Mouse (Mus musculus): ENCODE data around the gene Ltv1.

DNA sequence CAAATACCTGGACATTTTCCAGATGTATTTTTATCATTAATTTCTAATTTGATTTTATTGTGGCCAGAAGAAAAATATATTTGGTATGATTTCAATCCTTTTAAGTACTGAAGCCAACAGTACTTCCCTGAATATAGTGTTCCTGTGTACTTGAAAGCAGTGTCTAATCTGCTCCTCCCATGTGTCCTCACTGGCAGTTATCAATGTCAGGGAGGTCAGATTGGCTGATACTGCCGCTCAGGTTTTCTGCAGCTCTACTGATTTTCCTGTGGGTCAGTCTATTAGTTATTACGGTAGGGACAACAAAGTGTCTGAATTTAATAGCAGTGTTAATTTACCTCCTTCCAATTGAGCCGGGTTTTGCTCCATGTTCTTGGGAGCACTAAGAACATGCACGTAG, 30.9 kb downstream of the Ltv1 start:
- no peak for TF ChIP-seq CTCF (IDR thresholded peaks at IDR 0.05; ENCODE audit: low read depth, low read length)
- TF ChIP-seq POLR2A (IDR thresholded peaks at IDR 0.05; ENCODE audit: borderline replicate concordance, low read depth, low read length): no peak
